Mouse (Mus musculus) lung, postnatal 0 days (tissue): ENCODE results near the gene Nudt15.
A peak's percentile ranks its signal among the peaks of the same experiment; 100 is the strongest.

Experiments used
- CTCF ChIP-seq: IDR thresholded peaks from 2 replicates; pipeline ENCODE4 v1.5.1; 2016; ENCODE audit warnings: antibody characterized with exemption, mild to moderate bottlenecking
- EP300 ChIP-seq: IDR thresholded peaks from 2 replicates; pipeline ENCODE4 v1.6.1; 2016; ENCODE audit warnings: antibody characterized with exemption, mild to moderate bottlenecking, control low read depth

DNA sequence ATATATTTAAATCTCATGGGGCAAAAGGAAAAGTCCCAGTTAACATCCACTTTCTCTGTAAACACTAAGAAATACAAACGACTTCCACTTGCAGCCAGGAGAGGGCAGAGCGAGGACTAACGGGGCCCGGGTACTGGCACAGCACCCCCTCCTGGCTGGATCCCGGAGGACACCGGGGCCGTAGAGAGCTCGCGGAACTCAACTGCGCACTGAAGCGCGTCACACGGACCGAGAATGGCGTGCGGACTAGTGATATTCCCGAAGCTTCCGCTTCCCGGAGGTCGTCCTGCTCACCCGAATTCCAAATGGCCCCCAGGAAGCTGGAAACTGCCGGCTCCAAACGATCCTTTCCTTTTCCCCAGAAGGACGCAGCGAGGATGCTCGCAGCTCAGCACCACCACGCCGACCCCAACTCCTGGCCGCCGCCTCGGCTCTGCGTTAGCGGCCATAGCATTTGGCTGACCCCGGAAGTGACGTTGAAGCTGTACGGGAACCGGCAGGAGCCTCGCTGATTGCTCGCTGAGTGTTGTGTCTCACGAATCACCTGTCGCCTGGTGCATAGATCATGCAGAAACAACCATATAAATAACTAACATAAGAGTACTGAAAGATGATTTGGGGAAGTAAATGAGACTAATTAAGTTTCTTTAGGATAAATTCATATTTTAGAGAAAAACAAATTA lies 23.1 kb downstream of the Nudt15 start, which contains the start of gene Sucla2:
- peak; percentile 100 for TF ChIP-seq CTCF
- peak; percentile 23; the same call in 1 of the 2 replicates for TF ChIP-seq EP300
